Mouse (Mus musculus): Measurements from ENCODE around the gene Hmcn2.
A peak's percentile ranks its signal among the peaks of the same experiment; 100 is the strongest.

DNA sequence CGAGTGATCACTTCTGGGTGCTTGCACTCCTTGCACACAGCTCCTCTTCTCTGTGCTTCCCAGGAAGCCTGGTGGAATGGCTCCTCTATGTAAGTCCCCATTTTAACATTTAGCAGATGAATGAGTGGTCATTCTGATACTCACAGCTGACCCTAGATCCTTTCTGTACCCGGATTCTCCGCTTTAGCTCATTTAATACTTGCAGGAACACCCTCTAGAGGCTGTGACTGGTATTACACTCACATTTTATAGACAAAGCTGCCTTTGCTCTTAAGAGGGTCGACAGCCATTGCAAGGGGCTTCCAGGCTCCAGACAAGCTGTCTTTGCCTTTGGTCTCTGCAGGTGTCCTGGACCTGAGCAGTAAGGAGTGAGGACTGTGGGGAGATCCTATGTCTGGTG lies 14.9 kb upstream of the Hmcn2 start:
- TF ChIP-seq CTCF (IDR thresholded peaks at IDR 0.05; ENCODE audit: insufficient read depth, low read depth, low read length) (peak; percentile 37; the same call in 1 of the 2 replicates), POLR2A (IDR thresholded peaks at IDR 0.05; ENCODE audit: insufficient read depth, low read depth, low read length) (no peak)
